Mouse (Mus musculus) liver, postnatal 0 days (tissue): Measurements from ENCODE around the gene Lamc1. TPM values are rescaled to one million over a fixed set of nuclear protein-coding genes. Genes with fewer than 3 reads are reported as not detected.

Experiments
- ATAC-seq: fragments of 200-750 bp; cut with Nextera tagmentation; 2 replicates; pipeline ENCODE4 v1.8.0; 2017; ENCODE audit warnings: mild to moderate bottlenecking, moderate library complexity
- DNase-seq: peaks from one replicate; pipeline ENCODE4 v3.0.0-alpha.2; 2016
- H3K27ac ChIP-seq: fragments of 300-500 bp; sonication (generic); 2 replicates; pipeline ENCODE4 v1.5.1; 2014; ENCODE audit warnings: antibody characterized with exemption, moderate library complexity, mild to moderate bottlenecking, low read depth
- H3K27me3 ChIP-seq: fragments of 300-500 bp; sonication (generic); 2 replicates; pipeline ENCODE4 v1.6.1; 2014; ENCODE audit warnings: low read length, control low read depth, mixed read lengths; ENCODE audit not compliant: insufficient read depth
- H3K36me3 ChIP-seq: fragments of 300-500 bp; sonication (generic); replicated peaks from 2 replicates; pipeline ENCODE4 v1.6.1; 2014; ENCODE audit warnings: mild to moderate bottlenecking, control low read depth, low read length, moderate library complexity, mixed read lengths; ENCODE audit not compliant: insufficient read depth
- H3K4me1 ChIP-seq: fragments of 300-500 bp; sonication (generic); 2 replicates; pipeline ENCODE4 v1.6.1; 2014; ENCODE audit warnings: antibody characterized with exemption, mild to moderate bottlenecking, control low read depth; ENCODE audit not compliant: insufficient read depth
- H3K4me2 ChIP-seq: fragments of 300-500 bp; sonication (generic); 2 replicates; pipeline ENCODE4 v1.6.1; 2014; ENCODE audit warnings: low read depth, mild to moderate bottlenecking, low read length, moderate library complexity, mixed read lengths
- H3K4me3 ChIP-seq: fragments of 300-500 bp; sonication (generic); 2 replicates; pipeline ENCODE4 v1.5.1; 2014; ENCODE audit warnings: low read depth, low read length
- H3K9ac ChIP-seq: fragments of 300-500 bp; sonication (generic); replicated peaks from 2 replicates; pipeline ENCODE4 v1.6.1; 2014; ENCODE audit warnings: mild to moderate bottlenecking, moderate library complexity
- H3K9me3 ChIP-seq: fragments of 300-500 bp; sonication (generic); 2 replicates; pipeline ENCODE4 v1.6.1; 2016; ENCODE audit warnings: mild to moderate bottlenecking, control low read depth, low read length, mixed read lengths
- CTCF ChIP-seq: sonication (generic); IDR thresholded peaks from 2 replicates; pipeline ENCODE4 v1.5.1; 2016; ENCODE audit warnings: antibody characterized with exemption, low read depth
- EP300 ChIP-seq: IDR thresholded peaks from 2 replicates; pipeline ENCODE4 v1.6.1; 2016; ENCODE audit warnings: antibody characterized with exemption, low read depth, mild to moderate bottlenecking
- WGBS: fragments of 180-500 bp; shearing (Covaris S2); extraction: QIAGEN DNeasy Blood & Tissue Kit; methylation state at CpG from one replicate; pipeline ENCODE4 v1.1.7; 2014; ENCODE audit not compliant: insufficient replicate concordance; 5-methylcytosine and 5-hydroxymethylcytosine counted together
- polyA plus RNA-seq: library from polyadenylated mRNA; unstranded; fragments of >200 nt; fragmentation: Nextera tagmentation; extraction: Ambion mirVana; gene quantifications from 2 replicates; pipeline ENCODE4 v1.2.1, GENCODE M21; 2015

Gene Lamc1
- polyA plus RNA-seq, 1 experiment from 2014 or later = 11.5 TPM

- Histone ChIP-seq H3K9me3 (no peaks in the 10 kb centered on the region), H3K4me3 (no peak overlapping the region), H3K4me1 (no peaks in the 10 kb centered on the region), H3K27ac (no peak overlapping the region), H3K36me3 (no peaks in the 10 kb centered on the region), H3K9ac (no peak overlapping the region), H3K4me2 (no peak overlapping the region), H3K27me3 (no peaks in the 10 kb centered on the region)
- 48% methylated on average over 4 of the region's 4 CpGs for WGBS
- DNase-seq (no peak), ATAC-seq (no peak)
- TF ChIP-seq EP300 = no peak
- TF ChIP-seq CTCF = no peak
These were observed 121.6 kb downstream of the Lamc1 start for GRCm38 (mm10) chr1:153210992-153211391.

- WGBS = 70% methylated on average over 2 of the region's 2 CpGs
- H3K27ac ChIP-seq = no peak overlapping the region
- H3K4me1 ChIP-seq = no peaks in the 10 kb centered on the region
- TF ChIP-seq CTCF = no peak
- TF ChIP-seq EP300 = no peak
- no peak for DNase-seq
- no peaks in the 10 kb centered on the region for H3K9me3 ChIP-seq
- no peak overlapping the region for H3K4me2 ChIP-seq
- no peaks in the 10 kb centered on the region for H3K36me3 ChIP-seq
- no peak overlapping the region for H3K4me3 ChIP-seq
- H3K9ac ChIP-seq = no peak overlapping the region
- H3K27me3 ChIP-seq = no peaks in the 10 kb centered on the region
- ATAC-seq = no peak
These were observed 122.4 kb downstream of the Lamc1 start for GRCm38 (mm10) chr1:153210198-153210597.

GRCm38 (mm10) chr1:153202195-153202594 lies 130.4 kb downstream of the Lamc1 start:
- Histone ChIP-seq H3K36me3 (no peaks in the 10 kb centered on the region), H3K4me3 (no peak overlapping the region), H3K9me3 (no peaks in the 10 kb centered on the region), H3K27me3 (no peaks in the 10 kb centered on the region), H3K9ac (no peak overlapping the region), H3K27ac (no peak overlapping the region), H3K4me2 (no peak overlapping the region), H3K4me1 (no peaks in the 10 kb centered on the region)
- TF ChIP-seq CTCF = no peak
- no peak for TF ChIP-seq EP300
- DNase-seq (no peak), ATAC-seq (no peak)
- 63% methylated on average over 8 of the region's 8 CpGs for WGBS

- TF ChIP-seq EP300 (no peak), CTCF (no peak)
- DNase-seq (no peak), ATAC-seq (no peak)
- Histone ChIP-seq H3K9ac (no peak overlapping the region), H3K36me3 (no peaks in the 10 kb centered on the region), H3K27me3 (no peaks in the 10 kb centered on the region), H3K4me2 (no peak overlapping the region), H3K4me3 (no peak overlapping the region), H3K9me3 (no peaks in the 10 kb centered on the region), H3K27ac (no peak overlapping the region), H3K4me1 (no peaks in the 10 kb centered on the region)
- 66% methylated on average over 14 of the region's 14 CpGs for WGBS
These were observed 131.1 kb downstream of the Lamc1 start for GRCm38 (mm10) chr1:153201448-153201847.

GRCm38 (mm10) chr1:153197316-153197850 lies 135.2 kb downstream of the Lamc1 start:
- no peak for DNase-seq
- no peak overlapping the region for H3K4me3 ChIP-seq
- no peaks in the 10 kb centered on the region for H3K4me1 ChIP-seq
- no peak for TF ChIP-seq EP300
- TF ChIP-seq CTCF = no peak
- no peak overlapping the region for H3K9ac ChIP-seq
- no peaks in the 10 kb centered on the region for H3K27me3 ChIP-seq
- no peak overlapping the region for H3K27ac ChIP-seq
- H3K36me3 ChIP-seq = no peaks in the 10 kb centered on the region
- H3K4me2 ChIP-seq = no peak overlapping the region
- ATAC-seq = no peak
- no peaks in the 10 kb centered on the region for H3K9me3 ChIP-seq
- 32% methylated on average over 3 of the region's 3 CpGs for WGBS

- Histone ChIP-seq H3K4me1 (no peaks in the 10 kb centered on the region), H3K4me3 (no peak overlapping the region), H3K36me3 (no peaks in the 10 kb centered on the region), H3K9ac (no peak overlapping the region), H3K27me3 (no peaks in the 10 kb centered on the region), H3K9me3 (no peaks in the 10 kb centered on the region), H3K27ac (no peak overlapping the region), H3K4me2 (no peak overlapping the region)
- 83% methylated on average over 6 of the region's 6 CpGs for WGBS
- no peak for DNase-seq
- no peak for ATAC-seq
- TF ChIP-seq EP300 (no peak), CTCF (no peak)
These were observed 139.6 kb downstream of the Lamc1 start for GRCm38 (mm10) chr1:153192945-153193344.

- 71% methylated on average over 4 of the region's 4 CpGs for WGBS
- Histone ChIP-seq H3K4me3 (no peak overlapping the region), H3K27ac (no peak overlapping the region), H3K4me2 (no peak overlapping the region), H3K9ac (no peak overlapping the region), H3K36me3 (no peaks in the 10 kb centered on the region), H3K9me3 (no peaks in the 10 kb centered on the region), H3K27me3 (0 out of 2 replicates have a peak, but pooled peaks cover under 1% of the 10 kb centered on the region), H3K4me1 (no peaks in the 10 kb centered on the region)
- ATAC-seq (no peak), DNase-seq (no peak)
- no peak for TF ChIP-seq CTCF
- TF ChIP-seq EP300 = no peak
These were observed 140.2 kb downstream of the Lamc1 start for GRCm38 (mm10) chr1:153192379-153192778.
